Mouse (Mus musculus): ENCODE measurements around the gene Lemd1.
A peak's percentile ranks its signal among the peaks of the same experiment; 100 is the strongest.
"Not testable (repeated sequence)": the region's sequence is repeated elsewhere in the genome, so short reads cannot be mapped to it uniquely, and the experiment has no call there.

Lemd1 gene

GRCm38 (mm10) chr1:132245010-132245409 is 53.8 kb downstream of the Lemd1 start:
- DNase-seq (ENCODE audit: low read depth, low spot score): no peak

GRCm38 (mm10) chr1:132246137-132246536 is 54.9 kb downstream of the Lemd1 start:
- no peak for DNase-seq (ENCODE audit: low read depth, low spot score)

DNA sequence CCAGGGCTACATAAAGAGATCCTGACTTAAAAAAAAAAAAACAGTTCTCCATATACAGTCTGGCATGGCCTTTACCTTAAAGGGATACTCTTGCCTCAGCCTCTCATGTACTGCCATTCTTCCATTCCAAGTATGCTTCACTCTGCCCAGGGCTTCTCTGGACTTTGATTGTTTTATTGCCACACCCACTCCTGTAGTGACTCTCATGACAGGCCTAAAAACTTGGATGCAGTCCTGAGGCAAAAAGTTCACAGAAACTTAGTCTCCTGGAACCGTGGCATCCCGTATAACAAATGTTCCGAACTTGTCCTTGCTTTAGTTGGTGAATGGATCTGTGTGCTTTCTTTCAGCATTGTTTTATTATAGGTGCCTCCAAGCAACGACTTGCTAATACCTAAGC is 55.4 kb downstream of the Lemd1 start:
- no peak for DNase-seq (ENCODE audit: low read depth, low spot score)

GRCm38 (mm10) chr1:132254467-132254866 is 63.2 kb downstream of the Lemd1 start:
- no peak for DNase-seq (ENCODE audit: low read depth, low spot score)

- no peak for DNase-seq (ENCODE audit: low read depth, low spot score)
Observed at GRCm38 (mm10) chr1:132260331-132260730, 69.1 kb downstream of the Lemd1 start.

- DNase-seq (ENCODE audit: low read depth, low spot score): no peak
Observed at GRCm38 (mm10) chr1:132261058-132261457, 69.8 kb downstream of the Lemd1 start.

GRCm38 (mm10) chr1:132263618-132264017 is 72.4 kb downstream of the Lemd1 start:
- no peak for DNase-seq (ENCODE audit: low read depth, low spot score)

- no peak for DNase-seq (ENCODE audit: low read depth, low spot score)
Observed at GRCm38 (mm10) chr1:132264577-132264976, 73.3 kb downstream of the Lemd1 start.

DNA sequence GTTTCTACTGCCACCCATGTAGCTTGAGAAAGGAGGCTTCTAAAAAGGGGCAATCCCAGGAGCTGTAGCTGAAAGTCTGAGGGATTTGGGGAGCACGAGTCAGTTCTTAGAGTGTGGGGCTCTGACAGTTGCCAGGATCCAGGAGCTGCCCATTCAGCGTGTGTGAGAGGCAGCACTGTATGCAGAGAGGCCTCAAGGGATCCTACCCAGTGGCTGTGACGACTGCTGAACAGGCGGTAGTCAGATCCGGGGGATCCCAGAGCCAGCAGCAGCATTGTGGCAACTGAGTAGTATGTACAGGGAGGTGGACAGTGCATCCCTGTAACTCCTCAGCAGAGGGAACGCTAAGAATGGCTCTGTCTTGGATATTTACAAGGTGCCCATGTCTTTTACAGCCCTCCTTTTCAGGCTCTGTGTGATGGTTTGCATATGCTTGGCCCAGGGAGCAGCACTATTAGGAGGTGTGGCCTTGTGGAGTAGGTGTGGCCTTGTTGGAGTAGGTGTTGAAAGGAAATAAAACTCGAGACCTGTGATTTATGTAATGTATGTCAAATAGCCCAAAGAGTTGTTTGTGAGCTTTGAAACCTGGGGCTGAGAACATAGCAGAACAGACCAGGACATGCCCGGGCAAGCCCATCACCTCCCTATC is 74.1 kb downstream of the Lemd1 start:
- no peak for DNase-seq (ENCODE audit: low read depth, low spot score)

GRCm38 (mm10) chr1:132265936-132266335 is 74.7 kb downstream of the Lemd1 start:
- no peak for DNase-seq (ENCODE audit: low read depth, low spot score)

DNA sequence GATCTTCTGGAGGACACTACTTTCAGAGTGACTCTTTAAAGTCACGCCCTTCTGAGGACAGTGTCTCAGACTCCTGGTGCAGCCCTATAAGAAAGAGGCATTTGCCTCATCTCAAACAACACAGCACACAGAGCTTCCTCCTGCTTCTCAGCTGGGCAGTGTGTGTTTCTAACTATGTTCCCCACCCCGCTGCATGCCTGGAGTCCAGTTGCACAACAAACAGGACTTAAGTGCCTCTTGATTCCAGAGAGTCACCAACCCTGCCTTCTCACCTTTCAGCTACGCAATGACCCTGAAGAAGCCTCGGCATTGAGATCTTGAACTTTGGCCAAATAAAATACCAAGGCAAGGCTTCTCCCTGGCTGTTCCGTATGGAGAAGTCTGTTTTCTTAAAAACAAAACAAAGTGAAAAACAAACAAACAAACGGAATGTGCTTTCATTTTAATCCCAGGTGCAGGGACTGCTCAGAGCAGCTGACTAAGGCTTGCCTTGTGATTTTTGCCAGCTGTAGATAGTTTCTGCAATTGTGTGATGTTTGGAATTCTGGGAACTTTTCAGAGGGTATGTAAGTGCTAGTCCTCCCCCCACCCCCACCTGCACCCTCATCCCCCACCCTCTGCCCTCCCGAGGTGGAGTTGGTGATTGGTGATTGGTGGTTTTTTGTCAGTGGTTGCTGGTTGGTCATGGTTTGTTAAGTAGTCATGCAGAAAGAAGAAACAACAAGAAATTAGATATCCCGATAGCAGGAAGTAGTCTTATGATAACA is 75.7 kb downstream of the Lemd1 start:
- DNase-seq (ENCODE audit: low read depth, low spot score): no peak

GRCm38 (mm10) chr1:132267959-132268358 is 76.7 kb downstream of the Lemd1 start:
- DNase-seq (ENCODE audit: low read depth, low spot score): peak; percentile 60

GRCm38 (mm10) chr1:132268418-132269060 is 77.3 kb downstream of the Lemd1 start:
- peak; percentile 63 for DNase-seq (ENCODE audit: low read depth, low spot score)

GRCm38 (mm10) chr1:132271237-132271636 is 80.0 kb downstream of the Lemd1 start:
- DNase-seq (ENCODE audit: low read depth, low spot score): no peak

GRCm38 (mm10) chr1:132276694-132277093 is 85.5 kb downstream of the Lemd1 start:
- DNase-seq (ENCODE audit: low read depth, low spot score): no peak

DNA sequence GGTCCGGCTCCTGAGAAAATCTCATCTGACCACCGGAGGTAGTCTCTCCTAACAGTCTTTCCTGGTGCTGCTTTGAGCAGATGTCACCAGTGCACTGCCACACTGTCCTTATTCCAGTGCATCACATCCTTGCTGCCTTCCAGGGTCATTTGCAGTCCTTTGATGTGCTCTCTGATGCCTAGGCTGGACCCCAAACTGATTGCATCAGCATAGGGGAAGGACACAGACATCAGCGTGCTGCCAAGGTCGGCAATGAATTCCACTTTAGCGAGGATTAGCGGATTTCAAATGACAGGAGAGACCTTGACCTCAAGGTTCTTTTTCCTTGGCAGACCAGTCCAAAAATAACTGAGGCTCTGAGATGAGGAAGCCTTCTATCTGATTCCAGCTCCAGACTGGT is 85.9 kb downstream of the Lemd1 start:
- no peak for DNase-seq (ENCODE audit: low read depth, low spot score)

- not testable (repeated sequence) for DNase-seq (ENCODE audit: low read depth, low spot score)
Observed at GRCm38 (mm10) chr1:132280636-132281035, 89.4 kb downstream of the Lemd1 start.

- DNase-seq (ENCODE audit: low read depth, low spot score): no peak
Observed at GRCm38 (mm10) chr1:132281523-132282176, 90.4 kb downstream of the Lemd1 start.

- no peak for DNase-seq (ENCODE audit: low read depth, low spot score)
Observed at GRCm38 (mm10) chr1:132282177-132282536, 90.9 kb downstream of the Lemd1 start.

DNA sequence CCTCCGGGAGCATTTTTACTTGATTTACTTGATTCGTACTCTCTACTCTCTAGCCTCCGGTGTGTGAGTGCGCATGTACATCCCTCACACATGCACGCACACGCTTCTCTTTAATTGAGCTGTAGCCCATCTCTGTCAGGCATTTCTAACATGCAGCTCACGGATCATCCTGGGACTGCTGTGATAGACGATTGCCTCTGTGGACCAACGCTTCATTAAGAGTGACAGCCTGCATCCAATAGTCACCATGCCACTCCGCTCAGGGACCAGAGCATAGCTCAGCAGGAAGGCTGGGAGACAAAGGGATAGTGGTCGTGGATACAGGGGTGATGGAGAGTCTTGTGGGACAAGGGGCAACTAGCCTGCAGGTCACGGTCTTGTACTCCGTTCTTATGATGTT is 91.8 kb downstream of the Lemd1 start:
- DNase-seq (ENCODE audit: low read depth, low spot score): no peak

DNA sequence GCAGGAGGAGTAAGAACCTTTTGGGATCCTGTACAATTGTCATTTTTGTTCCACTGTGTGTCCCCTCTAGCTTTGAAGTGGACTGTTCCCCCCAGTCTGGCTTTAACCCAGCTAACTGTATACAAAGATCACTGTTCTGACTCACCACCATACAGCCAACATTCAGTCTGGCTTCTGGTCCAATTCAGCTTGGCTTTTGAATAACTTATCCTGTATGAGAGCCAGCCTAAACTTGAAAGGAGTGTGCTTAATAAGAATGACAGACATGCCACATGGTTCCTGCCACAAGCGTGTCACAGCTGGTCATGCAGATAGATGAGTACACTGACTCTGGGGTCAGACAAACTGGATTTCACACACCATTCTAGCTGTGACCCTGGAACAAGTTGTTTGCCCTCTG is 95.5 kb downstream of the Lemd1 start:
- no peak for DNase-seq (ENCODE audit: low read depth, low spot score)

GRCm38 (mm10) chr1:132287445-132287844 is 96.2 kb downstream of the Lemd1 start:
- DNase-seq (ENCODE audit: low read depth, low spot score): no peak

All from brain, adult 2 months (tissue).